In genomic region chr13:36892216-36892615, GRCm38 (mm10) we compare ENCODE assay signal across 32 mouse cellular contexts.
A peak's percentile ranks its signal among the peaks of the same experiment; 100 is the strongest.
DNase-seq lines count a peak whose midpoint lies in the region; ATAC-seq lines count a peak whose summit lies in the region.
"Had no signal": no experiment of that assay in that cellular context is flagged by ENCODE, and none has a peak within 500 bp of the region (broad histone marks: within the 10 kb centered on the region; RNA-seq: fewer than 3 reads in every experiment).

No protein-coding gene starts in this region.

- H3K9me3 ChIP-seq in hindbrain, embryonic 10.5 days = no peaks in the 10 kb centered on the region
- H3K9me3 ChIP-seq: embryonic facial prominence, embryonic 13.5 days; forebrain, embryonic 10.5 days; forebrain, embryonic 15.5 days; limb, embryonic 10.5 days; limb, embryonic 15.5 days; liver, embryonic 13.5 days; megakaryocyte, embryonic 14.5 days; midbrain, embryonic 12.5 days; neural tube, embryonic 12.5 days; stomach, embryonic 15.5 days had no signal

- no peak overlapping the region for H3K4me3 ChIP-seq in hindbrain, embryonic 10.5 days
- H3K4me3 ChIP-seq: embryonic facial prominence, embryonic 13.5 days; forebrain, embryonic 10.5 days; forebrain, embryonic 15.5 days; limb, embryonic 10.5 days; limb, embryonic 15.5 days; liver, embryonic 13.5 days; megakaryocyte, embryonic 14.5 days; midbrain, embryonic 12.5 days; myocyte; neural tube, embryonic 12.5 days; stomach, embryonic 15.5 days had no signal

- H3K27me3 ChIP-seq in hindbrain, embryonic 10.5 days (ENCODE audit: insufficient read depth, poor library complexity, severe bottlenecking) = no peaks in the 10 kb centered on the region
- H3K27me3 ChIP-seq: CH12.LX; embryonic facial prominence, embryonic 13.5 days; forebrain, embryonic 15.5 days; limb, embryonic 15.5 days; liver, embryonic 13.5 days; midbrain, embryonic 12.5 days; neural tube, embryonic 12.5 days; stomach, embryonic 15.5 days had no signal

- H3K27ac ChIP-seq in hindbrain, embryonic 10.5 days = no peak overlapping the region
- H3K27ac ChIP-seq: embryonic facial prominence, embryonic 13.5 days; forebrain, embryonic 10.5 days; forebrain, embryonic 15.5 days; hindbrain, embryonic 14.5 days; limb, embryonic 10.5 days; limb, embryonic 15.5 days; liver, embryonic 13.5 days; midbrain, embryonic 12.5 days; neural tube, embryonic 12.5 days; stomach, embryonic 15.5 days had no signal

- WGBS in hindbrain, embryonic 10.5 days = 94% methylated on average over 1 of the region's 1 CpGs

- H3K36me3 ChIP-seq in hindbrain, embryonic 10.5 days = no peaks in the 10 kb centered on the region
- H3K36me3 ChIP-seq: embryonic facial prominence, embryonic 13.5 days; forebrain, embryonic 10.5 days; forebrain, embryonic 15.5 days; limb, embryonic 10.5 days; limb, embryonic 15.5 days; liver, embryonic 13.5 days; midbrain, embryonic 12.5 days; neural tube, embryonic 12.5 days; stomach, embryonic 15.5 days had no signal

- peak; percentile 75 for ATAC-seq in frontal cortex, adult (ENCODE audit: low TSS enrichment)
- ATAC-seq: forebrain, embryonic 15.5 days; intestine, postnatal 0 days; lung, postnatal 0 days had no signal

- no peak for DNase-seq in frontal cortex, postnatal 10 days (ENCODE audit: low spot score in 2 of 2)
- DNase-seq in right cerebral cortex, postnatal 25 days = peak; percentile 14
- DNase-seq in right cerebral cortex, postnatal 14 days = no peak
- peak; percentile 26 to 43 for DNase-seq in left cerebral cortex, postnatal 36 days (ENCODE audit: low spot score in 2 of 2)
- no peak for DNase-seq in spleen, postnatal 4 days (ENCODE audit: low spot score in 2 of 2)
- DNase-seq in hindbrain, embryonic 10.5 days (ENCODE audit: low spot score) = no peak
- DNase-seq: adrenal gland, postnatal 10 days; cerebellum, adult 11-12 months; cerebellum, adult 9-11 months; gastrocnemius, postnatal 14 days; heart, postnatal 4 days; kidney, adult 9 months; kidney, postnatal 14 days; liver, embryonic 13.5 days; lung, adult 18-20 months; lung, postnatal 4 days; thymus, postnatal 14 days had no signal

- H3K4me1 ChIP-seq in hindbrain, embryonic 10.5 days (replicated peaks) = no peaks in the 10 kb centered on the region
- H3K4me1 ChIP-seq: embryonic facial prominence, embryonic 13.5 days; forebrain, embryonic 15.5 days; limb, embryonic 10.5 days; liver, embryonic 13.5 days; megakaryocyte, embryonic 14.5 days; neural tube, embryonic 12.5 days; stomach, embryonic 15.5 days had no signal

- intact Hi-C loops in left cerebral cortex, postnatal 36 days (cut with DNase I) = loop anchor here (2.0 to 5.0 kb wide), 3 partner anchors 240 to 421 kb away; no protein-coding TSS in a partner anchor

Comparison
In these comparisons a context has a peak if more than half of its experiments do, and no peak if none do; other contexts are left out.
1. DNase-seq: peak in right cerebral cortex, postnatal 25 days (single experiment) and left cerebral cortex, postnatal 36 days (2 of 2); none in frontal cortex, postnatal 10 days (0 of 2), right cerebral cortex, postnatal 14 days (single experiment), spleen, postnatal 4 days (0 of 2) and hindbrain, embryonic 10.5 days (single experiment).